Mouse (Mus musculus): ENCODE results near the gene Sema4b.

- TF ChIP-seq POLR2A (IDR thresholded peaks at IDR 0.05; ENCODE audit: borderline replicate concordance, control insufficient read depth, low read depth, low read length), result no peak
- TF ChIP-seq CTCF (IDR thresholded peaks at IDR 0.05; ENCODE audit: control insufficient read depth, insufficient read depth, low read length), result no peak
Measured at GRCm38 (mm10) chr7:80152756-80153155, 33.9 kb upstream of the Sema4b start.
